Mouse (Mus musculus) bone marrow, adult 2 months (tissue): ENCODE measurements around the gene Qars.

ENCODE experiments used
- CTCF ChIP-seq: fragments of 200-500 bp; IDR thresholded peaks from 2 replicates; pipeline ENCODE4 v1.5.1; 2011; ENCODE audit warnings: low read length, control low read depth; ENCODE audit not compliant: control insufficient read depth, insufficient read depth
- POLR2A ChIP-seq: fragments of 200-500 bp; IDR thresholded peaks from 2 replicates; pipeline ENCODE4 v1.6.1; 2011; ENCODE audit warnings: low read depth, mild to moderate bottlenecking, control low read depth, low read length, borderline replicate concordance; ENCODE audit not compliant: control insufficient read depth

GRCm38 (mm10) chr9:108481520-108482210 is 25.8 kb upstream of the Qars start:
- TF ChIP-seq CTCF (no peak), POLR2A (no peak)
